Mouse (Mus musculus) A20 (cell line): Measurements from ENCODE around the gene Tbl3.

Experiments
- DNase-seq: peaks from one replicate; pipeline ENCODE4 v3.0.0-alpha.2; 2011; ENCODE audit warnings: low read depth, low spot score

Gene Tbl3

DNA sequence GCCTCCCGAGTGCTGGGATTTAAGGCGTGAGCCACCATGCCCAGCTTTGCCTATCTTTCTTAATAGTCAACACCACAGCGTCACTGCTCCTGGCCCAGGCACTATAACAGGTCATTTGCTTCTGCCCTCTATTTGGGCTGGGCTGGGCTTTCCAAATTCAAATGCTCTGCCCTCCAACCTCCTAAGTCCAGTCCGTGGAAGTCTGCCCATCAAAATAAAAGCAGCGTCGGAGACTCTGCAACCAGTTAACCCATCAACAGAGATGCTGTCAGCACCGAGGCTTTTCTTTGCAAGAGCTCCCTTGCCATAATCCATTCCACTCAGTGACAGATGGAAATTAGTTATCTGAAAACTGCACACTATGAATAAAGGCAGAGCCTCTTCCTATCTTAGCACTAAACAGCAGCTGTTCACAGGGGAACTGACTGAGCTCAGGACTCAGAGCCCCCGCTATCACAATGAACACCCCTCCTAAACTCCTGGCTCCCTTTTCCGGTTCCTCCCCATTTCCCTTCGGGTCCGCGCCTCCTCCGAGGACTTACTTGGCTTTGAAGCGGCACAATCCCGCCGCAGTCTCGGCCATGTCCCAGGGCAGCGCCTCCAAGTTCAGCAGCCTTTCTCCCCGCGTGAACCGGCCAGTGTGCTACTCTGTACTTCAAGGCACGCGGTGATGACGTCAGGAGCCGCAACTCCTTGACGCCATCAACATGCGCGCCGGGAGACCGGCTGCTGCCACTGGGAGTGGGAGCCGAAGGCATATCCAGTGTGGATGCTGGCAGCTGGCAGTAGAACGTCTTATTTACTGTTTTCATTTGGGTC lies at the start of gene Tbl3:
Gene Tbl3 (minus strand): TSS at position 679 of the 819 bp plus-strand sequence.
- peak; percentile 92 for DNase-seq

DNA sequence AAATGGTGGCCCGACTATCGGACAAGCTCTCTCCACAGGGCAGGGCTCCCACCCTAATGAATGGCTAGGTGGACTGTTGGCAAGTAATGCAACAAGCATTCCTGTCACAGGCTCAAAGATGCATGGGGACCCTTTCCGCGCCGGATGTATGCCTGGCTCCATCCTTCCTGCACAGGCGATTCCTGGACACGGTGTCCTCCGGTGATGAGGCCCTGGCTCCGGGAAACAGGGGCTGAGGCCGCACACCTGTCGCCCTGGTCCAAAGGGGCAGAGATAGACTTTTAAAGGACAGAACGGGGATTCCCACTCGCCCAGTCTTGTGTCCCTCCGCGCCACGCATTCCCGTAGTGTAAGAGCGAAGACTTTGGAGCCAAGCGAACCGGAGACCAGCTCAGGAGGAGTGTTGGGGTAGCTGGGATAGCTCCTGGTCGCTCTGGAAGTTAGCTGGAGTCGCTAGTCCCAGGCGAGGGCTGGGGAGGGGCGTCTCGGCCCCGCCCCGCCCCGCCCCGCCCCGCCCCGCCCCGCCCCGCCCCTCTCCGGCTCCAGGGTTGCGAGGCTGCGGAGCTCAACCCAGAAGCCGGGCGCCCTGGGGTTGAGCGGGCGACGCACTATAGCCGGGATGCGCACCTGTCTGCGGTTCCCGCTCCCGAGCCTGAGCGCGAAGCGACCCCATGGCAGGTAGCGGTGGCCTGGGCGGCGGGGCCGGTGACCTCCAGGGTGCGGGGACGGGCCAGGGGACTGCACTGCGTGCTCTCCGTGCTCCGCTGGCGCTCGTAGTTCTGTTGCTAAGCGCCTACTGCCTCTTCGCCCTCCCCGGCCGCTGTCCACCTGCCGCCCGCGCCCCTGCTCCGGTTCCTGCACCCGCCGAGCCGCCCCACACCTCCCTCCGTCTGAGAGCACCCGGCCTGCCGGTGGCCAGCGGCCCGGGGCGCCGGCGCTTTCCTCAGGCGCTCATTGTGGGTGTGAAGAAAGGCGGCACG lies 45.2 kb upstream of the Tbl3 start, which contains the start of gene Hs3st6:
Gene Hs3st6 (plus strand): TSS at position 574 of the 980 bp plus-strand sequence.
- peak; percentile 56 for DNase-seq

DNA sequence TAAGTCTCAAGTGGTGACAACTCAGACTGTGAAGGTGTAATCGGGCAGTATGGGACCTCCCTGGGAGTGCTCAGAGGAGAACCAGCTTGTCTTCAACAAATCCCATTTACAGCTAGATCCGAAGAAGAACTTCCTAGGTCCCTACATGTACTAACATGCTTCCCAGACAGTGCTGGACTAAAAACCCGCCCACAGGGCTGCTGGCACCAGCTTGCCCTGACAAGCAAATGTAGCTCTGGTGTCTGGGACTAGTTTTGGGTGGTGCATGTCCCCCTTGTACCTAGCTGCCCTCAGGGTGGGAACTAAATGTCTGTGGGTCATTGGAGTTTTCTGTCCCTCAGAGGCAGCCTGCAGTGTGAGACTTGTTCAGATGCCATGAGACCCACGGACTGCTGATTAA lies 44.1 kb upstream of the Tbl3 start:
- no peak for DNase-seq

DNA sequence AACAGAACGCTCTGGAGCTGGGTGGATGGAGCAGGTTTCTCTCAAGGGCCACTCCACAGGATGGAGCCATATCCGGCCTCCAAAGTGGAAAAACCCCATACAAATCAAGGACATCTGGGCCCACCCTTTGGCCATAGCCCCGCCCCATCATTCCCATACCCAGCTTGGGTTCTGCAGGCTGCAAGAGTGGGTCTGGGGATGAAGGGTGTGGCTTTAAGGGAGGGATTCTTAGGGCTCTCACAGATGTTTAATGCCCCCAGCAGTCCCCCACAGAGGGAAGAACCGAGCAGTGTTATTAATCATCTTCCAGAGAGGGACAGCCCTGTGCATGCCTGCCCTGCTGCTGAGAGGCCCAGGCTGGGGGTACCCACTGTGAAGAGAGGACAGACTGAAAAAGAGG lies 39.5 kb upstream of the Tbl3 start:
- no peak for DNase-seq

DNA sequence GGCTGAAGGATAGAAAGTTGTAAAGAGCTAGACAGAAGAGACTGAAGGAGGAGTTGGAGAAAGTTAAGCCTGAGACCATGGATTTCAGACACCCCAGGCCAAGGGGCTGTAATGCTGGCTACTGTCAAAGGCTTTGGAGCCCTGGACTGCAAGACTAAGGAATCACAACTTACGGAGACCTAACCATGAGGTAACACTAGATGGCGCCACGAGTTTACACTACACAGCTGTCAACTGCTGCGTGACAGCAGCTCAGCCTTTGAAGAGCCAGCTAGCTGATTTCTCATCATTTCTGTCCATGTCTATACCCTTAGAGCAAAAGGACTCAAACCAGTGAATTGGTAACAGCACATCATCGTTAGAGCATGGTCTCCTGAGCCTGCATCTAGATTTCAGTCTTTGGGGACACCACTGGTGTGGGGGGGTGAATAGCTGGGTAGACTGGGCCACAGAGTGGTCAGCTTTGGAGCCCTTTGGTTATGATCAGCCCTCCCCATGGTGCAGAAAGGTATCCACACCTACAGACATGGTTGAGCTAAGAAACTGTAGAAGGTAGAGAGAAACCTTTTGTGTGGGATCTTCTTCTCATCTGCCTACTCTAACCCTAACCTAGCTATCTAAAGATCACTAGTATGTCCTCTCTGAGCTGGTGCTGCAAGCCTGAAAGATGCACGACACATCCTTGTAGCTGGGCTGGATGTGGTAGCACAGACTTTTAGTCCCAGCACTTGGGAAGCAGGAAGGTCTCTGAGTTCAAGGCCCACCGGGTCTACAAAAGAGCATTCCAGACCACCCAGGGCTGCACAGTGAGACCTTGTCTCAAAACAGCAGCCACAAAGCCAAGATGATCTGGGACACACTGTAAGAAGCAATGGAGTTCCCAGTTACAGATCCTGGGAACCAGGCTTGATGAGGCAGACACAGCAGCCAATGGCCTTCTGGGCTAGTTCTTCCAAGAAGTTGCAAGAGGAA lies 38.4 kb upstream of the Tbl3 start:
- peak; percentile 86 for DNase-seq

DNA sequence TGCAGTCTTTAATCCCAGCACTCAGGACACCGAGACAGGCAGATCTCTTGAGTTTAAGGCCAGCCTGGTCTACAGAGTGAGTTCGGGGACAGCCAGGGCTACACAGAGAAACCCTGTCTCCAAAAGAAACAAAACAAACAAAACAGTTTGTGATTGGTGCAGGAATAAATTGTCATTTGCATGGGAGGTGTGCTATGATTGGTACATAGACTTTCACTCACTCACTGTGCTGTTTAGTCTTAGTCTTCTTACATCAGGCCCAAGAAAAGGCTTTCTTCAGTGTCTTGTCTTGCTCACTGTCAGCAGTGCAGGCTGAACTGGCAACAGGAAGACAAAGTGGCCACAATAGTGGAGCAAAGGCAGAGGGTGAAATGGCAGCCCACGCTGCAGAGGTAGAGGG lies 36.9 kb upstream of the Tbl3 start:
- no peak for DNase-seq

DNA sequence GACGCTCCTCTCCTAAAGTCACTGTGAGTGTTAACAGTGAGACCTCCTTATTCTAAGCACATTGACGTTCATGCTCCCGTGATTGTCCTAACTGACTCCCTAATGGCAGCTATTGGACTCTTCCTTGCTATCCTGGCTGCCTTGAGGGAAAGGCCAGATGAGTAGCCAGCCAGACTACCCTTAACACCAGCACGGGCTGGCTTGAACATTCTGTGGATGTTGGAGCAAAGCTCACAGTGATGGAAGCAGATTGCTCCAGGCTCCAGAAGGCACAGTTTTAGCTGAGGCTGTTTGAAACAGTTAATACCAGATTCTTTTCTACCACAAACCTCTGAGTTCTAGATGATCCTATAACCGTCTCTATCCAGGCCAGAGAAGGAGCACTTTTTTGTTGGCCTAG lies 36.4 kb upstream of the Tbl3 start:
- DNase-seq, result no peak

DNA sequence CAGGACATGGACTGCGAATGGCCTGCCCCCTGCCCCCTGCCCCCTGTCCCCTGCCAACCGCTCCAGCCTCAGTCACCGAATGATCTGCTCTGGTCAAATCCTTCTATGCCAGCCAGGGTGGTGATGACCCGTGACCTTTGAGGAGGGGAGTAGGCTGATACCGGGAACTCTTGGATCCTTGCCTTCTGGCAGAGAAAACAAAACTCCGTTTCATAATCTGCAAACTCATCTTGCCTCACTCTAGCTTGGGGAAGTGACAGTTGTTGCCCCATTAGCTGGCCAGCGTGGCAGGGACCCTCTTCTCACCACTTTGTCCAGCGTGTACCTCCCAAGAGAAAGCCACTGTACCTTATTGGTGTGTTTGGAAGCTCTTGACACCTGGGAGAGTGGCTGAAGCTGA lies 34.8 kb upstream of the Tbl3 start:
- no peak for DNase-seq

DNA sequence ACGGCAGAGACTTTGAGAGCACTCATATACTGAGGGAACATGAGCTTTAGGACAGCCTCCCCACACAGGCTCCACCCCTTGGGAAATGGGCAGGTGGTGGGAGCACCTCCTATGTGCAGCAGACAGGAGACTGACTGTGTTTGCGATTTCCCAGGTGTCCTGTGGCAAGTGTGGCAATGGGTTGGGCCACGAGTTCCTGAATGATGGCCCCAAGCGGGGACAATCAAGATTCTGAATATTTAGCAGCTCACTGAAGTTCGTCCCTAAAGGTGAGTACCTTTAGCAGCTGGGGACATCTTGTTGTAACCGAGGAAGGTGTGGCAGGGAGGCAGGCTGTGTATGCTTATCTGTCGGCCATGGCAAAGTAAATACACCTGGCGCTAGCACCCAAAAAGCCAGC lies 32.5 kb upstream of the Tbl3 start:
- DNase-seq, result no peak

DNA sequence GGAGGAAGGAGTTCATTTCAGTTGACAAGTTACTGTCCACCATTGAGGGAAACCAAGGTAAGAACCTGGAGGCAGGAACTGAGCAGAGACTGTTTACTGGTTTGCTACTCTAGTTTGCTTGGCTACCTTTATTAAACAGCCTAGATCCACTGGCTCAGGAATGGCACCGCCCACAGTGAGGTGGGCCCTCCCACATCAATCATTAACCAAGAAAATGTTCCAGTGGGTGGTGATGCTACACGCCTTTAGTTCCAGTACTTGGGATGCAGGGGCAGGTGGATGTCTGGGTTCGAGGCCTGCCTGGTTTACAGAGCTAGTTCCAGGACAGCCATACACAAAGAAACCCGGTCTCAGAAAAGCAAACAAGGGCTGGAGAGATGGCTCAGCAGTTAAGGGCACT lies 30.8 kb upstream of the Tbl3 start:
- no peak for DNase-seq

DNA sequence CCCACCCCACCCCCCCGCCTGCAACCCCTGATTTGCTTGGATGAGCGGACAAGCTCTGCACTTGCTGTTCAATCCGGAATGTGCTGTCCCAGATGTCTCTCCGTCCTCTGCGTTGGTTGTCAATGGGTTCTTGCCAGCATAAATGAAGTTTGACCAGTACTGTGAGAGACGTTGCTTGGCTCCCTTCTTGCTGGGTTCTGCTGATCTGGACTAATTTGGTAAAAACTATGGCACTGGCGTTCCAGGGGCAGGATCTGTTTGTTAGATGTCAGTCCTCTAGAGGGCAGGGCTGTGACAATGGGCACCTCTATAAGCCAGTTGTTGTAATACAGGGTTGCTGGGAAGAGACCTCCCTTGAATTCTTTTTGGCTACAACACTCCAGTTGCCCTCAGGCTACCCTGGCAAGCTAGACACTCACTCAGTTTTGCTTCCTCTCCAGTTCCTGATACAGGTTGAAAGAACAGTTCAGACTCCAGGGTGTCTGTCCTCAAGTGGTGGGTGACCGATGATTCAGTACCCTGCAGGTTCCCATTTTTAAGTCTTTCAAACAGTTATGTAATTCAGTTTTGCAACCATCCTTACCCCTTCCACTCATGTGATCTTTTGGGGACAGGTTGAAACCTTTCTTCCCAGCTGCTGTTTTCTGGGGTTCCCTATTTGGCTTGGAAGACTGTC lies 29.8 kb upstream of the Tbl3 start:
- peak; percentile 59 for DNase-seq

DNA sequence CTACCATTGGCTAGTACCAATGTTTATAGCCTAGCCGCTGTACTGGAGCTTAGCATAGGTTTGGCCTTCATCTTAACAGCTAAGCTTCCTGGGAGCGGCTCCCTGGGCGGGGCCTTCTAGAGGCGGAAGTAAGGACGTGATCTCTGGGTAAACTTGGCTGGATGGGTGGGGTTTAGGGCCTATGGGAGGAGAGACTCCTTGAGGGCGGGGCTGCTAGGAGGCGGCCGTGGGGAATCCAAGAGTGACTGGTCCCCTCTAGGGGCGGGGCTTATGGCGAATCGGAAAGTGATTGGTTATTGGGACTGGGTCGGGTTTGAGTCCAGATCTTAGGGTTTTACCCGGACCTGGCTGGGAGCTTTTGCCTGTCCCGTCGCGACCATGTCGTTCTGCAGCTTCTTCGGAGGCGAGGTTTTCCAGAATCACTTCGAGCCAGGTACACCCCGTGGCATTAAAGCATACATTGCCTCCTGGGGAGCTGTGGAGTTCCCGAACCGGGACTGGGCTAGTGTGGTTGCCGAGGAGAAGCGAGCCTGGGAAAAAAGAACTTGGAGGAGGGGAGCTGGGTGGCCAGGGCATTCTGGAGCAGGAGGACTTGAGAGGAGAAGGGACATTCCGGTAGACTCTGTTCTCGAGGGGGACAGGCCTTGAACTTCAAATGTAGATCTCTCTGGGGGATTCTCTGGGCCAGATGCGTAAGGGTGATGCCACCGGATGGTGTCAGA lies 29.0 kb upstream of the Tbl3 start, which contains the start of gene Msrb1:
Gene Msrb1 (plus strand): TSS at position 313 of the 722 bp plus-strand sequence.
- peak; percentile 99 for DNase-seq

DNA sequence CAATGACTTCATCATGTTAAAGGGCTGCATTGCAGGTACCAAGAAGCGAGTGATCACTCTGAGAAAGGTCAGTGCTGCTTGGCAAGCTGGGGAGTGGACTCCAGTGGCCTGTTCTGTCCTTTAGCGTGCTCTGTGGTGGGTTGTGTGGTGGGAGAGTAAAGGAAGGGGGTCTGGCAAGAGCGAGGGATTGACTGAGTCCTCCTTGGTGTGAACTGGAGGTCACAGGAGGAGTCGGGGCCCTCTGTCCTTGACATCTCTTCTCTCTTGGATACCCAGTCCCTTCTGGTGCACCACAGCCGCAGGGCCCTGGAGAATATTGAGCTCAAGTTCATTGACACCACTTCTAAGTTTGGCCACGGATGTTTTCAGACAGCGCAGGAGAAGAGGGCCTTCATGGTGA lies 28.0 kb upstream of the Tbl3 start:
- no peak for DNase-seq

DNA sequence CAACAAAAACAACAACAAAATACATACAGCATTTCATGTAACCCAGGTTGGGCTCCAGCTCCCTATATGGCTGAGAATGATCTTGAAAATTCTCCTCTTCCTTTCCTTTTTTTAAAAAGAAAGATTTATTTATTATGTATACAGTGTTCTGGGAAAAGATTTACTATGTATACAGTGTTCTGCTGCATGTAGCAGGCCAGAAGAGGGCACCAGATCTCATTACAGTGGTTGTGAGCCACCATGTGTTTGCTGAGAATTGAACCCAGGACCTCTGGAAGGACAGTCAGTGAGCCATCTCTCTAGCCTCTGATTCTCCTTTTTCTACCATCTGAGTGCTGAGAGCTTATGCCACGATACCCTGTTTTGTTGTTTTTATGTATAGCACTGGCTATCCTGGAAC lies 27.1 kb upstream of the Tbl3 start:
- DNase-seq, result peak; percentile 40

DNA sequence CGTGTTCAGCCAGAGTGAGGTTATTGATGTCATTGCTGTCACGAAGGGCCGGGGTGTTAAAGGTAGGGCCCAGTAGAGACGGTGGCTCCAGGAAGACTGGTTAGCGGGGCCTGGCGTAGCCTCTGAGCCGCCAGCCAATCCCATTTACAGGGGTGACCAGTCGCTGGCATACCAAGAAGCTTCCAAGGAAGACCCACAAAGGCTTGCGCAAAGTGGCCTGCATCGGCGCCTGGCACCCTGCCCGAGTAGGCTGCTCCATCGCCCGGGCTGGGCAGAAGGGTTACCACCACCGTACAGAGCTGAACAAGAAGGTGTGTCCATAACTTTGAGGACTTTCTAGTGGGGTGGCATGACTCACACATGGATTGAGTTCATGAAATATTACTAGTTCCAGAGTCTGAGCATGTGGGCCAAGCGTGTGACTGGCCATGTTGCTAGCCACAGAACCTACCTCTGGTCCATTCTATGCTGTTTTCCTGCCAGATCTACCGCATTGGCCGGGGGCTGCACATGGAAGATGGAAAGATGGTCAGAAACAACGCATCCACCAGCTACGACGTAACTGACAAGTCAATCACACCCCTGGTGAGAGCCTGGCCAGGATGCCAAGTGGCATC lies 26.1 kb upstream of the Tbl3 start:
- no peak for DNase-seq

DNA sequence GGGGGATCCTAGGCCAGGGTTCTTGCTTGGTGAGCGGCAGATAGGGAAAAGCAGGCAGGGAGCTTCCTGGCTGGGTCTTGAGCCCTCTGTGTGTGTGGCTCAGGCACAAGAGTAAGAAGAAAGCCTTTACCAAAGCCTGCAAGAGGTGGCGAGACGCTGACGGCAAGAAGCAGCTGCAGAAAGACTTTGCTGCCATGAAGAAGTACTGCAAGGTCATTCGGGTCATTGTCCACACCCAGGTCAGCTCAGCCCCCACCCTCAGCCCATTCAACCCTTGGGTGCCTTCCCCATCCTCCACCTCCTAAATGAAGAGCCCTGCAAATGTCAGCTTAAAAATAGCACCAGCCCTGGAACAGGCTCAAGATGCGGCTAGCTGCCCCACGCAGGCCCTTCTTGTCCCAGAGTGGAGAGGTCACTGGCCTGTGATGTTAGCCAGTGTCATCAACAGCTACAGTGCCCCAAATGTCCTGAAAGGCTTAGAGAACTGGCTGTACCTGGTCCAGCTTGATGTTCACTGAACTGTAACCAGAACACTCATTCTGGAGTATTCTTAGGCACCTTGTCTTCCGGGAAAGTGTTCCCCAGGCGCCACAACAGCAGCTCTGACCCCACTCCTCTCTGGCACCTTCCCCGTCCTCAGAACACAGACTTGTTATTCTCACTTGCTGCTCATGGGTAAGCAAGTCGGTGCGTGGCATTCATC lies 24.9 kb upstream of the Tbl3 start:
- DNase-seq, result no peak

DNA sequence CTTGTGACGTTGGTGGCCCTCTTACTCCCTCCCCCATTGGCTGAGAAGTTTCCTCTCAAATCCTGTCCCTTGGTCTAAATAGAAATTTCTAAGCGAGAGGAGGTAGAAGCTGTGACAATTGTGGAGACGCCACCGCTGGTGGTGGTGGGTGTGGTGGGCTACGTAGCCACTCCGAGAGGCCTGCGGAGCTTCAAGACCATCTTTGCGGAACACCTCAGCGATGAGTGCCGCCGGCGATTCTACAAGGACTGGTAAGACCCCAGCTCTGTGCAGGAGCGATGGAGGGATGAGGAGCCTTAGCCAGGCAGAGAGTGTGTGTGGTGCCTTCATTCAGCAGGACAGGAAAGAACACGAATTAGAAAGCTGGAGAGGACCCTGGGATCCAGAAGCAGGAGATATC lies 23.3 kb upstream of the Tbl3 start:
- DNase-seq, result no peak

DNA sequence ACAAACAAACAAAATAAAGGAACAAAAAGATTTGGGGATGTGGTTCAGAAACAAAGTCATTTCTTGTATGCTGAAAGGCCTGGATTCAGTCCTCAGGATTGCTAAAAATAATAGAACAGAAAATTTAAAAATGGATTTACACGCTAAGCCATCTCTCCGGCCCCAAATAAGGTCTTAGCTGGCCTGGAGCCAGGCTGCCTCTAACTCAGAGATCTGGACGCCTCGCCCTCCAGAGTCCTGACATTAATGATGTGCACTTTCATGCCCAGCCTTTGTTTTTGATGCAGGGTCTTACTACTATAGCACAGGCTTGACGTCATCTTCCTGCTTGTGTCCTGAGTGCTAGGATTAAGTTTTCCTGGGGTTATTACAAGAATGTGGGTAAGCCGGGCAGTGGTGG lies 21.6 kb upstream of the Tbl3 start:
- no peak for DNase-seq

DNA sequence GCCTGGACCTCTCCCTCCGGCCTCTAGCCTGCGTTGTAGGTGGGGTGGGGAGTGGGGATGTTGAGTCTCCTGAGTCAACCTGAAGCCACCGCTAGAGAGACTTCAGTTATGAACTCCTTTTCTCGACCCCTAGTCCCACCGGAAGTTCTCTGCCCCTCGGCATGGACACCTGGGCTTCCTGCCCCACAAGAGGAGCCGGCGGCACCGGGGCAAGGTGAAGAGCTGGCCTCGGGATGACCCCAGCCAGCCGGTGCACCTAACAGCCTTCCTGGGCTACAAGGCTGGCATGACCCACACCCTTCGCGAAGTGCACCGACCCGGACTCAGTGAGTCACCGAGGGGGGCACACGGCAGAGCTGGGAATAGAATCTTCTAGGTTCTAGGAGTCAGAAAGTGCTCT lies 20.7 kb upstream of the Tbl3 start:
- DNase-seq, result no peak
